Mouse (Mus musculus): ENCODE results near the gene Tns1. TPM values are rescaled to one million over a fixed set of nuclear protein-coding genes. Genes with fewer than 3 reads are reported as not detected.
A peak's percentile ranks its signal among the peaks of the same experiment; 100 is the strongest.

The Tns1 gene
- polyA plus RNA-seq, 1 experiment, result 192 TPM

GRCm38 (mm10) chr1:74121821-74122576, 2.2 kb downstream of the Tns1 start:
- peak; percentile 43 for DNase-seq (ENCODE audit: low spot score)

DNA sequence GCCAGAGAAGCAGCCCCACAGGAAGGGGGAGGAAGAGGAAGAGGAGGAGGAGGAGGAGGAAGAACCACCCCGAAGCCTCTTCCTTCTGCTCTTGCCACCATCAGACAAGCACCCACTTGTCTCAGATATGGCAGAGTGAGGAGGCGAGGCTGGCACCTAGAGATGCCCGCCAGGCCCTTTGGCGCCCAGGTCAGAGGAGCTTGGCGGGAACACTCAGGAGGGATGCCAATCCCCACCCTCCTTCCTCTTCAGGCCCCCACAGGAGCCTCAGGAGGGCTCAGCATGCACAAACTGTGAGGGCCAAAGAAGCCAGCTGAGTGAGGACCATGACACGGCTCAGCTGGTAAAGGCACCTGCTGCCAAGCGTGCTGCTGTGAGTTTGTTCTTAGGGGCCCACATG, 3.1 kb downstream of the Tns1 start:
- DNase-seq (ENCODE audit: low spot score), result no peak

- DNase-seq (ENCODE audit: low spot score), result no peak
Measured at GRCm38 (mm10) chr1:74119115-74119514, 5.1 kb downstream of the Tns1 start.

DNA sequence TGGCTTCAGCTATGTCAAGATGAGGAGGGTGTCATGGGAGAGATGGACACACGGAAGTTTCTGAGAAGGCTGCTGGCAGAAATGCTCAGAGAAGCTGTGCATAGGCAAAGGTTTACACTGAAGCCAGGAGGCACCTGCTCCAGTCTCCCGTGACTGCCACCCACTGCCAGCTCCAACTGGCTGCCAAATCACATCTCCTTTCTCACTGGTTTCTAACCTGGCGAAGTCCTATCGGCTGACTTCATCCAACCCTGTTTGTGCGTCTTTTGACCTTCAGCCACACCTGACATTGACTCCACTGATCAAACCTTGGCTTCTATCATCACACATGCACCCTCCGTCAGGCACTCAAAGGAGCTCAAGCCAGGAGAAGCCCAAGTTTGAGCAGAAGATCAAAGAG, 6.4 kb downstream of the Tns1 start:
- no peak for DNase-seq (ENCODE audit: low spot score)

DNA sequence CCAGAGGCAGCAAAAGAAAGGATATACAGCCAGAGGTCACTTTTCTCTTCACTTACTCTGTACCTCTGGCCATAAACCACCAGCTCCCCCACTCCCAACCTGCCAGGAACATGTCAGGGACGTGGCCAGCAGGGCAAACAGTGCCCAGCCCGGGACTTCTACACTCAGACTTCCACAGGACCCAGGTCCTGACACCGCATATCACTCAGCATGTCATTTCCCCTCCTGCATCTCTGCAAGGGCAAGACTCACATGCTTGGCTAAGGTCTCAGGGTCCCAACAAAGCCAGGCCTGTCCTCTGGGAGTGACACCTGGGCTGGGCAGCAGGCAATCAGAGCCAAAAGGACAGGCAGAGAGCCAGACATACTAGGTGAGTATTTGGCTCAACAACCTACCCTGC, 11.2 kb downstream of the Tns1 start:
- no peak for DNase-seq (ENCODE audit: low spot score)

DNA sequence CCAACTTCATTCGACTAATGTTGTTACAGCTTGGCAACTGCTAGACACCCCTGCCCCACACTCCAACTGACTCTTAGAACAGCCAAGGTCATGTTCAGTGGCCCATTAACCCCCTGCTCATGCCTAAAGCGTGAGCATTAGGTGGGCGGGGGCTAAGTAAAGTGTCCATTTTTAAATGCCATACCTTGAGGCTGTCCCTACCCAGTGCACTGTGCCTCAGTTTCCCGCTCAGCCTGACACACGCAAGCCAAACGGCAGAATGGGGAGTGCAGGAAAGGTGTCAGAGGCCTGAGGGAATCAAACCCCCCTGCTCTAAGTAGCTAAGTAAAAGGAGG, 12.6 kb downstream of the Tns1 start:
- DNase-seq (ENCODE audit: low spot score), result no peak

DNA sequence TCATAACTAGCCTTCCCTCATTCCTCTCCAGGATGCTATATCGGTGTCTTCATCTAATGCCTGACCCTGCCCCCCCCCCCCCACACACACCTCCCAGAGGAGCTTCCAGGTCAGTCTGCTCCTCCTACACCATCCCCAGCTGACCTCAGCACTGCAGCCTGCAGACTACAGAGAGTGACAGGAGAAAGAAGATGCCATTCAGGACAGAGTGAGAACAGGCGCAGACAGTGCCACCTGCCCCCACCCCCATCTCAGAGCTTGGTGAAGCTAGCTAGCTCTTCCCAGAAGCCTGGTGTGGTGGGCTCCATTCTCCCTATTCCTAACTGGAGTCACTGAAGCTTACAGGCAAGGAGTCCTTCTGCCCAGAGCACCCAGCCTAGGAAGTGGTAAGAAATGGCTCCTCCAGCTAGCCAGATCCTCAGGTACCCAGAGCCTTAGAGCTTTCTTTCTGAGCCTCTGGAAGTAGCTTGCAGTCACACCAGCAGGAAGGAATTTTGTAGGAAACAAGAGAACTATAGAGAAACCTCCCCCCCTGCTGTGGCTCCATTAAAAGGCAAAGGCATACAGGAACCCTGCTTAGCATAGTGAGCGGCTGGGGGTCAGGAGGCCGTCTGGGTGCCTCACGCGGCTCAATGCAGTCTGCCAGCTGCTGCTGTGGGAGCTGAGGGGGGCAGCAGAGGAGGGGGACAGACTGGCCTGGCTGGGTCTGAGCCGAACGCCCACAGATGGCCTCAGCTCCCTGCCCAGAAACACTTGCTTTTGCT, 13.1 kb downstream of the Tns1 start:
- no peak for DNase-seq (ENCODE audit: low spot score)

- no peak for DNase-seq (ENCODE audit: low spot score)
Measured at GRCm38 (mm10) chr1:74109670-74110069, 14.6 kb downstream of the Tns1 start.

DNA sequence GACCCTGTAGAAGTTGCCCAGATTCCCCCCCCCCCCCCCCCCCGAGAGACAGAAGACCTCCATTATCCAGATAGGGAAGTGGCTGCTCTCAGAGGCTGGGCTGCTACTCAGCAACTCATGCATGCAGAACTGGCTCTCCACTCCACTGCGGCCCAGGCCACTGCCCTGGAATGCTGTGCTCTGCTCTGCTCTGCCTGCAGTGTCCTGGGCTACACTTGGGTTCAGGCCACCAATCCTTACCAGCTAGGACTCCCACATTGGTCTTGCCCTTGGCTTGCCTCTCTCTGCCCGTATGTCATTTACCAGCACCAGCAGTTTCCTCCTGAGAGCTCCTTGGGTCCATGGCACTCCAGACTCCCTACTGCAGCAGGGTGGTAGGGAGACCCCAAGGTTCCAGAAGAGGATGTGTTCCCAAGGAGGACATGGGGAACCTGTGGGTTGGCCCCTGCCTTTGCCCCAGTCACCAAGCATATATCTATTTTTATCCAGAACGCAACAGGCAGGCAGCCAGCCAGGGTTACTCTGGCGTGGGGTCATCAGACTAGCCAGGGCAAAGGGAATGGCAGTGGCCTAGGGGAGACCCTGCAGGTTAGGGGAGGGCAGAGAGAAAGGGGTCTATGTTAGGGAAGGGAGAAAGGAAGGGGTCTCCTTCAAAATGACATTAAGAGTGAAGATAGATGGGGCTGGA, 16.2 kb downstream of the Tns1 start:
- DNase-seq (ENCODE audit: low spot score), result no peak

- DNase-seq (ENCODE audit: low spot score), result no peak
Measured at GRCm38 (mm10) chr1:74106214-74106613, 18.0 kb downstream of the Tns1 start.

GRCm38 (mm10) chr1:74105660-74106059, 18.6 kb downstream of the Tns1 start:
- no peak for DNase-seq (ENCODE audit: low spot score)

GRCm38 (mm10) chr1:74103654-74104353, 20.4 kb downstream of the Tns1 start:
- no peak for DNase-seq (ENCODE audit: low spot score)

DNA sequence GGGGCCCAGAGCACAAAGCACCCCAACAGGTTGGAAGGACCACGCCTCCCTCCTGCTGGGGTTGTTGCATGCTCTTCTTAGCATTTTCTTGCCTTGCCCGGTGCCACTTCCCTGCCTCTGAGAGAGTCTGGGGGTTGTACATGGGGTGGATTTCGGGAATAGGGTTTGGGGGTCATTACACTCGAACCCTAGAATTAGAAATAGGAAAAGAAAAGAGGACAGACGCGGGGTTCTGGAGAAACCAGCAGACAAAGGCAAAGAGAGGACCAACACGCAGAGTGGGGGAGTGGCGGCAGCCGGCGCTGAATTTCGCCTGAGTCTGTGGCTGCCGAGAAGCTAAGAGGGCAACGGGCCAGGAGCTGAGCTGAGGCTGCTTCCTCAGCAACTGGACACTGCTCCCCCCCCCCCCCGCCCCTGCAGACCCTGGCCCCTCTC, 25.2 kb downstream of the Tns1 start:
- no peak for DNase-seq (ENCODE audit: low spot score)

DNA sequence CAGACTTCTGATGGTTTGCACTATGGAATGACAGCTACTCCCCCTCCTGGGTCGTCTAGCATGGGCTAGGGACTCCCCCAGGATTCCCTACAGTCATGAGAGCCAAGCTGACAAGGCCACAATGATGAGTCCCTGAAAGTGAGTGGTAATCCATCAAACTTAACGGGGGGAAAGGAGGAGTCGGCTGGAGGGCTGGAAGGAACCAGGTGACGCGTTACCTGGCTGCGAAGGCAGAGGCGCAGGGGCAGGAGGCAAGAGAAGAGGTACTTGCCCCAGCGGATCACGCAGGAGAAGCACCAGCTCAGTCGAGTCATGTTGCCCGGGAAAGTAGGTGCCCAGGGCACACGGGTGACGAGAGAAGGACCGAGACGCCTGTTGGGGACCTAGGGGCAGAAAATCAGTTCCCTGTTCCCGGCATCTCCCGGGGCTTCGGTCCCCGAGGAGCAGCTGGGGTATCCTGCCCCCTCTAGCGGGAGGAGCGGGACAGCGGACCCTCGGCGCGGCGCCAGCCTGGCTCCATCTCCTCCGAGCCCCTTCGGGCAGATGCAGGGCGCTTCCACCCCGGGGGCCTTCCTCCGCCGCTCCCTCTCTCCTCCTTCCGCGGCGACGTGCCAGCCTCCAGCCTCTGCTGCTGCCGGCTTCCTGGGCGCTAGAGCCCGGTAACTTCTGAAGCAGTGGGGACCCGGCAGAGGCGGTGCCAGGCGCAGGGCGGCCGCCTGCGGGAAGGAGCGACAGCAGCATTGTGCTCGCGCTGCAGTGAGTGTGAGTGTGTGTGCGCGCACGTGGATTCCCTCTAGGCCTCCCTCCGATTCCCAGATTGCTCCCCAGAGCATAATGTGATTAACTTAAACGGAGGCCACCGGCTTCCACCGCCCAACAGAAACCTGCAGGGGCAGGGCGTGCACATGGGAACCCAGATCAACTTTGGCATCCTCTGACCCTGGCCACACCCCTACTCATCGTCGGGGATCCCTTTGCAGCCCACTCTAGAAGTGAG, 25.9 kb downstream of the Tns1 start:
- no peak for DNase-seq (ENCODE audit: low spot score)

- DNase-seq (ENCODE audit: low spot score), result no peak
Measured at GRCm38 (mm10) chr1:74095728-74096127, 28.5 kb downstream of the Tns1 start.

DNA sequence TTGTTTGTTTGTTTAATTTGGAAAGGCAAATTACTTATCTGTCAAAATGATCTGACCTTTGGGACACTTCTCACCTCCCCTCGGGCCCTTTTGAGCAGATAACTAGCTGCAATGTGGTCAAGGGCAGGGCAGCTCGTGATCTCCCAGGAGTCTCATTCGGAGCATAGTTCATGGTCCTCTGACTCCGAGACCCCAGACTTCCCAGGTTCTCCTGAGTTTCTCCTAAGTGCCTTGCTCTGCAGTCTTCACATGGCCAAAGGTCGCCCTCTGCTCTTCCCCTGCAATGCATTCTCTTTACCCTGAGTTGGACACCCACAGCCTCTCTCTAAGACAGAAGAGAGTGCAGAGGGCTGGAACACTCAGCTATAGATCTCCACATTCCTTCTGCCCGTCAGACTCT, 29.0 kb downstream of the Tns1 start:
- no peak for DNase-seq (ENCODE audit: low spot score)

GRCm38 (mm10) chr1:74094497-74095270, 29.6 kb downstream of the Tns1 start:
- DNase-seq (ENCODE audit: low spot score), result no peak

DNA sequence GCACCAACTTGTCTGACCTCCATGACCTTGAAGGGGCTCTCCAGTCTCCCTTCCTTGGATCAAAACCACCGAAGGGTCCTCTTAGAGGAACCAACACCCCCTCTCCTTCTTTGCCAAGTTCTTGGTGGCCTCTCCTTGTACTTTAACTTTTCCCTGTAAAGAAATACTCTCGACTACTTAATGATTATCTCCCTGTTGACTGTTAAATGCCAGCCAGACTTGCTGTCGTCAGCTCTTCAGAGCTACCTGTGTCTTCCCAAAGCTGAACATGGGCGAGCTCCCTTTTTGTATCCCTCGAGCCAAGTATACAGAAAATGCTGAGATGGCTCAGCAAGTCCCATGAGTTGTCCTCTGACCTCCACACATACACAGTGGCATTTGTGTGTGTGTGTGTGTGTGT, 30.8 kb downstream of the Tns1 start:
- DNase-seq (ENCODE audit: low spot score), result no peak

- DNase-seq (ENCODE audit: low spot score), result no peak
Measured at GRCm38 (mm10) chr1:74092242-74092641, 32.0 kb downstream of the Tns1 start.

DNA sequence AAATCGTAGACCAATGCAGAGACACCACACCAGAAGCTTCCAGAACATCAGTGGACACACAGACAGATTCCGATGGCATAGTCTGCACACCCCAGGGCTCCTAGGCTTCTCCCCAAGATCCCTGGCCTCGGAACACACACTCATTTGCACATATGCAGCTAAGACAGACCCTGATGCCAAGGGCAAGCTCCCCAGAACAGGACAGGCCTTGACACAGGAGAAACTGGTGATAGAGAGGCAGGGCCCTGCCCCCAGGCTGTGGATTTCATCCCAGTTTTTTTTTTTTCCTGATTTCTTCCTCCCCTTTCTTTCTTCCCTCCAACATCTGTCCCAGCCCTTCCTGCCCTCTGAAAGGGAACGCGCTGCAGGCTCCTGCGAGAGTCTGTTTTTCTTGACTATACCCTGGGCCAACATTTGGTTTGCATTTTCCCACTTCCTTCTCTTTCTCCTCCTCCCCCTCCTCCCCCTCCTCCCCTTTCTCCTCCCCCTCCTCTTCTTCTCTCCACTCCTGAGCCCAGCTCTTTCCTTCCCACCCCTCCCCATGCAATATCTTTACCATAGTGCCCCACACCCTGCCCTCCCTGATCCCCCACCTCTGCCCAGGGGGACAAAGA, 32.5 kb downstream of the Tns1 start:
- no peak for DNase-seq (ENCODE audit: low spot score)
